Mouse (Mus musculus): Measurements from ENCODE around the gene Adgrl3. TPM values are rescaled to one million over a fixed set of nuclear protein-coding genes. Genes with fewer than 3 reads are reported as not detected.

Gene Adgrl3
- polyA plus RNA-seq, 1 experiment from 2014 or later: 24.5 TPM

DNA sequence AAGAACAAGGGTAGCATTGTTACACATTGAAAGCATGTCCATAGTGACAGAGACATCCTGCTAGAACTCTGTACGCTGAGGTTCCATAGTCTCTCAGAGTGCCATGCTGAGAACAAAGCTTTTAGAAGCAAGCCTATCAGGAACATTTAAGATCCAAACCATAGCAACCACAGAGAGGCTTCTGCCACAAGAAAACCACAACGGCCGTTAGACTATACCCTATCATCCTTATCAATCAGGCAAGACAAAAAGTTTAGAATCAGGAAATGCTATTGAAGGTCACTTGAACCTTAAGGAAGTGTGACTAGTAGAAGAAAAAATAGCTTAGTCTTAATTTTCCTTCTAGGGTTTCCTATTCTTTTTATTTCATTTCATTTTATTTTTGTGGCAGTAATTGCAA lies 464.0 kb downstream of the Adgrl3 start:
- Histone ChIP-seq H3K9ac (ENCODE audit: low read length) (no peak overlapping the region), H3K4me3 (ENCODE audit: low read depth, low read length) (no peak overlapping the region), H3K4me1 (ENCODE audit: control insufficient read depth, insufficient read depth, low read length) (no peaks in the 10 kb centered on the region), H3K27me3 (replicated peaks; ENCODE audit: control insufficient read depth, insufficient read depth, low read length) (no peaks in the 10 kb centered on the region), H3K36me3 (ENCODE audit: control insufficient read depth, insufficient read depth, low read length) (no peaks in the 10 kb centered on the region), H3K9me3 (replicated peaks; ENCODE audit: control insufficient read depth, low read length) (no peaks in the 10 kb centered on the region), H3K4me2 (ENCODE audit: low read length) (no peak overlapping the region), H3K27ac (ENCODE audit: low read depth, low read length) (no peak overlapping the region)
- 54% methylated on average over 3 of the region's 3 CpGs for WGBS
- DNase-seq (ENCODE audit: low spot score): no peak
- no peak for ATAC-seq

DNA sequence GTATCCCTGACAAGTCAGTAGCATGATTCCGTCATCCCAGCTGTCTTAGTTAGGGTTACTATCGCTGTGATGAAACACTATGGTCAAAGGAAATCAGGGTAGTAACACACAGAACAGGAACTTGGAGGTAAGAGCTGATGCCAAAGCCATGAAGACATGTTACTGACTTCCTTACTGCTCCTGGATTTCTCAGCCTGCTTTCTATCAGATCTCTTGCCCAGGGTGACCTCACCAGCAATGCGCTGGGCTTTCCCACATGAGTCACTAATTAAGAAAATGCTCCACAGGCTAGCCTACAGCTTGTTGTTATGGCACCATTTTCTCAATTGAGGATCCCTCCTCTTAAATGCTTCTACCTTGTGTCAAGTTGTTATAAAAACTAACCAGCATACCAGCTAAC lies 481.1 kb downstream of the Adgrl3 start:
- 89% methylated on average over 3 of the region's 3 CpGs for WGBS

DNA sequence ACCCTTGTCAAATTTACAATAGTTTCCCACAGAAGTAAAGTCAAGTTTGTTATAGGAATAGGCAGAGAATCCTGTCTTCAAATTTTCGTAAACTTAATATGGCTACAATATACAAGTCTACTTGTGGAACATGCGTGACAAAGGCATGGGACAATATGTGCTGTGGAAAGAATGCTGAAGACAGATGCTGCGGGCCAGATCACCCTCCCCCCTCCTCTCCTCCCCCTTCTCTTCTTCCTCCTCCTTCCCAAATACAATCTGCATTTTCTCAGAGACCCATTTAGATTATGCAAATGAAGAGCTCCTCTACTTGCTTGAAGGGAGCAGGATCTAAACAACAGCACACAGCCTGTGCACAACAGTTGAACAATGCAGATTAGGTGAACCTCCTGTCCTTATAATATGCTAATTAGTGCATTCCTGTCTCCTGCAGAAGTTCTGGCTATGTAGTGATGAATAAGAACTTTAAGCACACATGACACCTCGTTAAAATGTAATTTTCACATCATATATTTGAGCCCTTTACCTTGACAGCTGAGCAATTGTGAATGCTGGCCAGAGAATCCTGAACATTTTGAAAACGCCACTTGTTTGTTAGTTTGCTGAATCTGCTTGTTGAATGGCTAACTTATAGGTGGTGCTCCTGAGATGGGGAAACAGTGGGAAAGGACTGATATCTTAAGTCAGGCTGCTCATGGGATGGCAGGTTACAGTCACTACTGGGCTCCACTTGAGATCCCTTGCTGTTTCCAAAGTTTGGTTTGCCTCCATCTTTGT lies 499.0 kb downstream of the Adgrl3 start:
- no peaks in the 10 kb centered on the region for H3K36me3 ChIP-seq (ENCODE audit: control insufficient read depth, insufficient read depth, low read length)
- WGBS: 19% methylated on average over 5 of the region's 5 CpGs
- H3K4me3 ChIP-seq (ENCODE audit: low read depth, low read length): no peak overlapping the region
- ATAC-seq (peak; percentile 26; the same call in 1 of the 2 replicates), DNase-seq (ENCODE audit: low spot score) (no peak)
- H3K4me2 ChIP-seq (ENCODE audit: low read length): no peak overlapping the region; the same call in 1 of the 2 replicates
- no peak overlapping the region for H3K9ac ChIP-seq (ENCODE audit: low read length)
- H3K27ac ChIP-seq (ENCODE audit: low read depth, low read length): no peak overlapping the region
- H3K4me1 ChIP-seq (ENCODE audit: control insufficient read depth, insufficient read depth, low read length): peaks cover 14% of the 10 kb centered on the region
- no peaks in the 10 kb centered on the region for H3K27me3 ChIP-seq (replicated peaks; ENCODE audit: control insufficient read depth, insufficient read depth, low read length)
- H3K9me3 ChIP-seq (replicated peaks; ENCODE audit: control insufficient read depth, low read length): no peaks in the 10 kb centered on the region

More for the DNA sequence above, 481.1 kb downstream of the Adgrl3 start:
- Histone ChIP-seq H3K4me3 (ENCODE audit: low read depth, low read length) (no peak overlapping the region), H3K27me3 (replicated peaks; ENCODE audit: control insufficient read depth, insufficient read depth, low read length) (no peaks in the 10 kb centered on the region), H3K9me3 (replicated peaks; ENCODE audit: control insufficient read depth, low read length) (no peaks in the 10 kb centered on the region), H3K4me1 (ENCODE audit: control insufficient read depth, insufficient read depth, low read length) (no peaks in the 10 kb centered on the region), H3K27ac (ENCODE audit: low read depth, low read length) (no peak overlapping the region), H3K9ac (ENCODE audit: low read length) (no peak overlapping the region), H3K36me3 (ENCODE audit: control insufficient read depth, insufficient read depth, low read length) (no peaks in the 10 kb centered on the region), H3K4me2 (ENCODE audit: low read length) (no peak overlapping the region)
- DNase-seq (ENCODE audit: low spot score): no peak
- ATAC-seq: no peak

DNA sequence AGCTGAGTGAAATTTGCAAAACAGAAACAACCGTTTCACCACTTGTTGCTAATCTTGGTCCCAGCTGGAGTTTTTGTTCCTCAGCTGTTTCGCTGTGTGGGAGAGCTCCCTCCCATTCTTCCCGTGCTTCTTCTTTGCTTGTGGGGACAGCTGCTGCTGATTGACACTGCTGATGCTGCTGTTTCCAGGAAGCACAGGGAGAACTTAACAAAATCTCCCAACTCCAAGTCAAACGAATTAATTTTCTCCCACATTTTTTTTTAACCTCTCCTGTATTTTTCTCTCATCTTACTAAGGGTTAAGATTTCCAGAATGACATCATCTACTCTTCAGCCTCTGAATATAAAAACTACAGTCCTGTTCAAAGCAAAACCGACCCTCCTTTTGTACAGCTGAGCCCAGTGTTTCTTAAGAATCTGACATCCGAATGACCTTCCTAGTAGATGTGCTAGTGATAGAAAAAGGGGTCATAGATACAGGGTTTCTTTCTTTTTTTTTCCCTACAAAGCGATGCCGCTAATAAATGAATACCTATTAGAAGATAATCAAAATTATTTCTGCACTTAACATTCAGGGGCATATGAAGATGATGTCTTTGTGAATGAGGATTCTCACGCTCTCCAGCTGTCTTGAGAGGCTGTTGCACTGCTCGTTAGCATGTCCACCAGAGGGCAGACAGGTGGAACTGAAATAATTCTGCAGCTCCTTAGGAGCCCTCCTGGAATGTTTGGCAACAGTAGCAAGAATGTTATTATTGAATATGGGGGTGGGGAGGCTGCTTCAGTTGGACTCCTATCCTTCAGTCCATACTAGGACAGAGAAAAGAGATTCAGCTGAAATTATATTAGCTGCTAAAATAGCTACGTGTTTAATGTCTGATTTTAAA lies 499.8 kb downstream of the Adgrl3 start:
- Histone ChIP-seq H3K27me3 (replicated peaks; ENCODE audit: control insufficient read depth, insufficient read depth, low read length) (no peaks in the 10 kb centered on the region), H3K4me2 (ENCODE audit: low read length) (peak overlapping the region; percentile 20; the same call in 1 of the 2 replicates), H3K27ac (ENCODE audit: low read depth, low read length) (no peak overlapping the region), H3K9ac (ENCODE audit: low read length) (no peak overlapping the region), H3K4me3 (ENCODE audit: low read depth, low read length) (no peak overlapping the region), H3K9me3 (replicated peaks; ENCODE audit: control insufficient read depth, low read length) (no peaks in the 10 kb centered on the region), H3K4me1 (ENCODE audit: control insufficient read depth, insufficient read depth, low read length) (peaks cover 14% of the 10 kb centered on the region), H3K36me3 (ENCODE audit: control insufficient read depth, insufficient read depth, low read length) (no peaks in the 10 kb centered on the region)
- DNase-seq (ENCODE audit: low spot score) (peak; percentile 72), ATAC-seq (peak; percentile 70)
- WGBS: 14% methylated on average over 11 of the region's 11 CpGs

DNA sequence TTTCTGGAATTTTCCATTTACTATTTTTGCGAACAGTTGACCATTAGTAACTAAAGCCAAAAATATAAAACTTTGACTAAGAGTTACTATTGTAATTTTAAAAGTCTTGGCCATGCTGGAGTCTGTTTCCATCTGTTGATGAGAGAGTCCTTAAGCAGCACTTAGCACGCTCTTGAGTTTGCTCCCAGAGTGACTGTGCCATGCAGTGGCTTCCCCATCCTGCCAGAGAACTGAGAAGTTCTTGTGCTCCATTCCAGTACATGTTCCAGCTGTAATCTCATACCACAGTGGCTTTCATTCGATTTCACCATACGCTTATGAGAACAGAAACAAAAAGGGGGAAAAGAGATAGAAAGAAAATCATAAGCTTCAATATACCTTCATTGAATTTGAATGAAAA lies 502.8 kb downstream of the Adgrl3 start:
- Histone ChIP-seq H3K4me1 (ENCODE audit: control insufficient read depth, insufficient read depth, low read length) (peaks cover 14% of the 10 kb centered on the region), H3K9ac (ENCODE audit: low read length) (no peak overlapping the region), H3K9me3 (replicated peaks; ENCODE audit: control insufficient read depth, low read length) (no peaks in the 10 kb centered on the region), H3K27ac (ENCODE audit: low read depth, low read length) (no peak overlapping the region), H3K4me3 (ENCODE audit: low read depth, low read length) (no peak overlapping the region), H3K27me3 (replicated peaks; ENCODE audit: control insufficient read depth, insufficient read depth, low read length) (no peaks in the 10 kb centered on the region), H3K36me3 (ENCODE audit: control insufficient read depth, insufficient read depth, low read length) (no peaks in the 10 kb centered on the region), H3K4me2 (ENCODE audit: low read length) (no peak overlapping the region)
- ATAC-seq: no peak
- no peak for DNase-seq (ENCODE audit: low spot score)
- 92% methylated on average over 4 of the region's 4 CpGs for WGBS

DNA sequence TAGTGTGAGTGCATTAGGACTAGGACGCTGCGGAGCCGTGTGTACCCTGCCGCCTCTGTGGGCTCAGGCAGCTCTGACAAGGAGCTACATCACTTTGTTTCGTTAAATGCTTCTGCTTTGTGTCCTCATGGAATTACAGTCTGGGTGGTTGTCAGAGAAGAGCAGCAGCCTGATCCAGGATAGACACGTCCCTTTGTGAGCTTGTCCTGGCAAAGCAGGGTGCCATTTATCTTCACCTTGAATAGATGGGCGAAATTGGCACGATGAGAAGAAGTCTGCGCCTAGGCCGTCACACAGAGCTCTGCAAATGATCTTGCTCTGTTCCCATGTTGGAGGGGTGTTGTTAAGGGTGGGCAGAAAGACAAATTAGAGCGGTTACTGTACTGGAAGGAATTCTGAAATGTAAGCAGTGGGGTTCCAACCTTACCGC lies 504.6 kb downstream of the Adgrl3 start:
- H3K36me3 ChIP-seq (ENCODE audit: control insufficient read depth, insufficient read depth, low read length): no peaks in the 10 kb centered on the region
- H3K9me3 ChIP-seq (replicated peaks; ENCODE audit: control insufficient read depth, low read length): no peaks in the 10 kb centered on the region
- DNase-seq (ENCODE audit: low spot score): peak; percentile 19
- peaks cover 5% of the 10 kb centered on the region; the same call in 1 of the 2 replicates for H3K4me1 ChIP-seq (ENCODE audit: control insufficient read depth, insufficient read depth, low read length)
- ATAC-seq: no peak
- no peaks in the 10 kb centered on the region for H3K27me3 ChIP-seq (replicated peaks; ENCODE audit: control insufficient read depth, insufficient read depth, low read length)
- no peak overlapping the region for H3K4me3 ChIP-seq (ENCODE audit: low read depth, low read length)
- 71% methylated on average over 12 of the region's 12 CpGs for WGBS
- no peak overlapping the region for H3K4me2 ChIP-seq (ENCODE audit: low read length)
- no peak overlapping the region for H3K9ac ChIP-seq (ENCODE audit: low read length)
- no peak overlapping the region for H3K27ac ChIP-seq (ENCODE audit: low read depth, low read length)

DNA sequence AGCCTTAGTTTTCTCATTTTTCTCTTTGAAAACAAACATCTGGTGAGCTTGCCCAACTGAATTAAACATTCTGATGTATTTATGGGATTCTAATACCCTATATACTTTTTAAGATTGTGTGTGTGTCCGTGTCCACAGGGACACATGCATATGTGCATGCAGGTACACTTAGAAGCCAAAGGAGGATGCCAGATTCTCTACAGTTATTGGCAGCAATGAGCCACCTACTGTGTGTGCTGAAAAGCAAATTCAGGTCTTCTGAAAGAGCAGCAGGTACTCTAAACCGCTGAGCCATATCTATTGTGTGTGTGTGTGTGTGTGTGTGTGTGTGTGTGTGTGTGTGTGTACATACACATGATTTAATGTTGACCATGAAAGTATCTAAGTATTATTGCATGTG lies 505.4 kb downstream of the Adgrl3 start:
- no peak overlapping the region for H3K4me3 ChIP-seq (ENCODE audit: low read depth, low read length)
- no peak overlapping the region for H3K27ac ChIP-seq (ENCODE audit: low read depth, low read length)
- no peaks in the 10 kb centered on the region for H3K36me3 ChIP-seq (ENCODE audit: control insufficient read depth, insufficient read depth, low read length)
- no peak overlapping the region for H3K4me2 ChIP-seq (ENCODE audit: low read length)
- DNase-seq (ENCODE audit: low spot score): no peak
- WGBS: 87% methylated on average over 2 of the region's 2 CpGs
- no peaks in the 10 kb centered on the region for H3K9me3 ChIP-seq (replicated peaks; ENCODE audit: control insufficient read depth, low read length)
- H3K4me1 ChIP-seq (ENCODE audit: control insufficient read depth, insufficient read depth, low read length): no peaks in the 10 kb centered on the region
- ATAC-seq: no peak
- no peaks in the 10 kb centered on the region for H3K27me3 ChIP-seq (replicated peaks; ENCODE audit: control insufficient read depth, insufficient read depth, low read length)
- H3K9ac ChIP-seq (ENCODE audit: low read length): no peak overlapping the region

DNA sequence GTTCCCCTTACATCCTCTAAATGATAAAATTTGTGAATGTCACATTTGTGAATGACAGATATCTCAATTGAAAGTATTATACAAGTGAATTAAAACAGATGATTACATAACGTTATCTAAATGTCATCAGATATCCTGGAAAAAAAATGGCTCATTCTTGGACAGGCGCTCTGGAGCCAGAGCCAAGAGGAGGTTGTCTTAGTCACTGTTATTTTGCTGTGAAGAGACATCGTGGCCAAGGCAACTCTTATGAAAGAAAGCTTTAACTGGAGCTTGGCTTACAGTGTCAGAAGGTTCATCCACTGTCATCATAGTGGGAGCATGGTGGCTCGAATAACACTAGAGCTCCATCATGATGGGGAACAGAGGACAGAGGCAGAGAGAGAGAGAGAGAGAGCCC lies 511.7 kb downstream of the Adgrl3 start:
- no peak for DNase-seq (ENCODE audit: low spot score)
- Histone ChIP-seq H3K36me3 (ENCODE audit: control insufficient read depth, insufficient read depth, low read length) (no peaks in the 10 kb centered on the region), H3K9ac (ENCODE audit: low read length) (no peak overlapping the region), H3K4me3 (ENCODE audit: low read depth, low read length) (no peak overlapping the region), H3K27me3 (replicated peaks; ENCODE audit: control insufficient read depth, insufficient read depth, low read length) (no peaks in the 10 kb centered on the region), H3K4me1 (ENCODE audit: control insufficient read depth, insufficient read depth, low read length) (no peaks in the 10 kb centered on the region), H3K4me2 (ENCODE audit: low read length) (no peak overlapping the region), H3K9me3 (replicated peaks; ENCODE audit: control insufficient read depth, low read length) (no peaks in the 10 kb centered on the region), H3K27ac (ENCODE audit: low read depth, low read length) (no peak overlapping the region)
- WGBS: 91% methylated on average over 4 of the region's 4 CpGs
- ATAC-seq: no peak

DNA sequence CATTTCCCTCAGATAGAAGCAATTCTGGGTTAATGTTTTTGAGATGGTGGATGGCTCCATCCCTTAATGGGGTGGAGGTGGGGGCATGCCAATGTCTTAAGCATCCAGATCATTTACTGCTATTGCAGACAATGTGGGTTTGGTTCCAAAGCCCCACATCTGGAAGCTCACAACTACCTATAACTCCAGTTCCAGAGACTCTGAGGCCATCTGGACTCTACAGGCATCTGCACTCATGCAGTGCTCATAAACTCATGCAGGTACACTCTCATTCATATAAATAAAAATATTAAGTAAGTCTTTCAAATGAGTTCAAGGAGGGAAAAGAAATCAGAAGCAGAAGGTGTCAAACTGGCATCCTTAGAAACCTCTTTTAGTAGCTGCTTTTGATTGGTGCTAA lies 530.3 kb downstream of the Adgrl3 start:
- Histone ChIP-seq H3K9me3 (replicated peaks; ENCODE audit: control insufficient read depth, low read length) (no peaks in the 10 kb centered on the region), H3K27me3 (replicated peaks; ENCODE audit: control insufficient read depth, insufficient read depth, low read length) (no peaks in the 10 kb centered on the region), H3K4me3 (ENCODE audit: low read depth, low read length) (no peak overlapping the region), H3K4me1 (ENCODE audit: control insufficient read depth, insufficient read depth, low read length) (no peaks in the 10 kb centered on the region), H3K36me3 (ENCODE audit: control insufficient read depth, insufficient read depth, low read length) (no peaks in the 10 kb centered on the region), H3K4me2 (ENCODE audit: low read length) (no peak overlapping the region), H3K27ac (ENCODE audit: low read depth, low read length) (no peak overlapping the region), H3K9ac (ENCODE audit: low read length) (no peak overlapping the region)
- ATAC-seq (no peak), DNase-seq (ENCODE audit: low spot score) (no peak)

Data from forebrain, embryonic 14.5 days (tissue).